Mouse (Mus musculus) kidney, postnatal 10 days (tissue): ENCODE results near the gene Sec22c.

ENCODE experiments used
- DNase-seq: peaks from one replicate; pipeline ENCODE4 v3.0.0; 2021; ENCODE audit warnings: mixed read lengths

The Sec22c gene

DNA sequence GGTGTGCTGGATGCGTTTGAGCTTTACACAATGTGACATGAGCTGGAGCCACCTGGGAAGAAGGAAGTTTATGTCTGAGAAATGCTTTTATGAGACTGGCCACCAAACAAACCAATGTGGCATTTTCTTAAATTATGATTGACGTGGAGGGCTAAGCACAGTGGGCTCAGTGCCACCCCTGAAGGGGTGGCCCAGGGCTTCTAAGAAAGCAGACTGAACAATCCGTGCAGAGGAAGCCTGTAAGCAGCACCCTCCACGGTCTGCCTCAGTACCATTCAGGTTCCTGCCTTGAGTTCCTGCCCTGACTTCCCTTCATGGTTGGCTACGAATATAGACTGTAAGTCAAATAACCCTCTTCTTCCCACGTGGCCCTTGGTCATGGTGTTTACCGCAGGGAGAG, 14.6 kb downstream of the Sec22c start:
- no peak for DNase-seq

DNA sequence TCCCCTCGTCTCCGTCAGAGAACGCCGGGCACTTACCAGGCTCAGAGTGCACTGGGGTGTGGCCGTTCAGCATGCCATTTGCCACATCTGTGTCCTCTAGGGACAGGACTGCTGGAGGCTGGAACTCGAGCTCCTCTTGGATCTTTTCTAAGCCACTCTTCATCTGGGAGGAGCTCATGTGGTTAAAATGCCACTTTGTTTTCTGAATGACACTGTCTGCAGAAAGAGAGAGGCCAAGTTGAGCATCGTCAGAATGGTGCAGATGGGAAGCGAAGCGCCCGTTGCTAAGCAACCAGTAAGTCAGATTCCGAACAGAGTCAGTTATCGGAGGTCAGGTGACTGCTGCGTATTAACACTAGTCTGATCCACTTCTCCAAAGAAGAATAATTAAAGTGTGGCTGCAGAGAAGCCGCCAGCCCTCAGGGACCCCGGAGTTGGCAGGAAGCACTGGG, 15.1 kb downstream of the Sec22c start:
- DNase-seq = no peak

GRCm38 (mm10) chr9:121684702-121685101, 20.6 kb downstream of the Sec22c start:
- DNase-seq = no peak

GRCm38 (mm10) chr9:121682037-121682680, 23.1 kb downstream of the Sec22c start:
- no peak for DNase-seq

- no peak for DNase-seq
Measured at GRCm38 (mm10) chr9:121681191-121681590, 24.1 kb downstream of the Sec22c start.

GRCm38 (mm10) chr9:121679549-121679948, 25.7 kb downstream of the Sec22c start:
- DNase-seq = peak; percentile 81

DNA sequence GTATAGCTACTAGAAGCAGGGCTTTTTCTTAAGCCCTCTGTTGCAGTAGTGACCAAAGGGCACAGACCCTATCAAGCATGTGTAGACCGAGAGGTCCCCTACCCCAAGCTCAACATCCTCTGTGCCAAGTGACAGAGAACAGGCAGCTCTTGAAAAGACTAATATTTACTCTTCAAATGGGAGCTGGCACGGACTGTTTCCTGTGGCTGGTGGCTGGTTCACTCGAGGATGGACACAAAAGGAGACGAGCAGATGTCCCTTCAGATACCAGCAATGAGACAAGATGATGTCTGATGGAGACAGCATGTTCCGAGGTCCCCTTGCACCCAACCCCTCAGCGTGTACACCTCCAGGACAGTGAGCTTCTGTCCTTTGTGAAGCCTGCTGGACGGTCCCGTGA, 27.8 kb downstream of the Sec22c start:
- no peak for DNase-seq

DNA sequence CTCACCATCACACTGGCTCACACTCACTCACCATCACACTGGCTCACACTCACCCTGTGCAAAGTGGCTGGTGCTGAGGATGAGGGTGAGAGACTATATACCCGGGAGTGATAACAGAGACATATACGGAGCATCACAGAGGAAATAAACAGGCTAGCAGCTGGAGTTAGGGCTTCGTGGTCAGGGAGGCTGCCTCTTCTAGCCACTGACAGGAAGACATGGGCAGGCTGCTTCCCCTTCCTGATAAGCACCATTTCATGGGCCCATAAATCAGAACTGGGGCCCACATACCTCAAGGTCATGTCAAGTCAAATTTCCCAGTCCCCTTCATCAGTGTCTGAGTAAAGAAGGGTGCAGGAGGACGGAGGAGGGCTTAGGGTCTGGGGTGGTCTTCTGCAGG, 28.2 kb downstream of the Sec22c start:
- no peak for DNase-seq

- DNase-seq = no peak
Measured at GRCm38 (mm10) chr9:121675556-121675955, 29.7 kb downstream of the Sec22c start.

GRCm38 (mm10) chr9:121675011-121675410, 30.3 kb downstream of the Sec22c start:
- DNase-seq = peak; percentile 41

DNA sequence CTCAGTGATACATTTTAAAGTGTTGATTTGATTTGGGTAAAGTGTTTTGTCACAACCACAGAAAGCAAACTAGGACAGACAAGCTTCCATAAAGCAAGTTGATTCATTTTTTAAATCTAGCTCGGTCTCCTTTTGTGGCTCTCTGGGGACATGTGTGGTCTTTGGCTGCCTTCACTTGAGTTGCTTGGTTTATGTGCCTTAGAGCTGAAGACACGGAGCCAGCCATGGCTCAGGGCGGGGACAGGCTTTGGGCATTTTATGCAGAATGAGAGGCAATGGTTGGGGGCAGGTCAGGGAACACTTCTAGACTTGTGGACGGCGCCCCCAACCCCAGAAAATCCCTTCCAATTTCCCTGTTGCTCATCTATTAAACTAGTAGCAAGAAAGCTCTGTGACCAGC, 31.6 kb downstream of the Sec22c start:
- DNase-seq = no peak

- peak; percentile 55 for DNase-seq
Measured at GRCm38 (mm10) chr9:121672311-121672710, 33.0 kb downstream of the Sec22c start.

- peak; percentile 59 for DNase-seq
Measured at GRCm38 (mm10) chr9:121671300-121671699, 34.0 kb downstream of the Sec22c start.

- peak; percentile 86 for DNase-seq
Measured at GRCm38 (mm10) chr9:121669348-121669791, 35.9 kb downstream of the Sec22c start.

GRCm38 (mm10) chr9:121667822-121668221, 37.5 kb downstream of the Sec22c start:
- no peak for DNase-seq

DNA sequence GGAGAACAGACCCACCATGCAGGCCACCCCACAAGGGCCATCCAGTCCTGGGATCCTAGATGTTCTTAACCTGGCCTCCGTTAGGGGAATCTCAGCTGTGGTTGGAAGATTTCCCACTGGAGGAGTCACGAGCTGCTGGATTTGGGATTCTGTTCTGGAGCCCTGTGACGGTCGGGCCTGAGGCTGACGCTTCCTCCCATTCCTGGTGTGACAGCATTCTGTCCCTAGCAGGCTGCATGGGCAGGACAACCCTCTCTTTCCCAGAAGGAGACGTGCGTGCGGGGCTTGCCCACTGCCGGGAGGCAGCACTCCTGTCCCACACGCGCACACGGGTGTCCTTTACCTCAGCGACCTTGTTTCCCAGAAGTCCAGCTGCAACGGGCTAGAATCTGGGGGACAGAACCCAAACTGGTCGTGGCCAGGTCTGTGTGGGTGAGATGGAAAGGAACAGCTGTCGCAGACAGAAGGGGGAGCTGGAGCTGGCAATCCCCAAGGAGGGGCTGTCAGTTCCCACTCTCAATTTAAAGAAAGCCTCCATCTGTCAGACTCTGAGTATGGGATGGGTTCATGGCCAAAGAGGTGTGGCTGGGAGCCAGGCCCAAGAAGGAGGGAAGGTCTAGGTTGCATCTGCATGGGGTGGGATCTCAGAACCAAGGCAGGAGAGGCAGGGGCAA, 38.2 kb downstream of the Sec22c start:
- DNase-seq = no peak

DNA sequence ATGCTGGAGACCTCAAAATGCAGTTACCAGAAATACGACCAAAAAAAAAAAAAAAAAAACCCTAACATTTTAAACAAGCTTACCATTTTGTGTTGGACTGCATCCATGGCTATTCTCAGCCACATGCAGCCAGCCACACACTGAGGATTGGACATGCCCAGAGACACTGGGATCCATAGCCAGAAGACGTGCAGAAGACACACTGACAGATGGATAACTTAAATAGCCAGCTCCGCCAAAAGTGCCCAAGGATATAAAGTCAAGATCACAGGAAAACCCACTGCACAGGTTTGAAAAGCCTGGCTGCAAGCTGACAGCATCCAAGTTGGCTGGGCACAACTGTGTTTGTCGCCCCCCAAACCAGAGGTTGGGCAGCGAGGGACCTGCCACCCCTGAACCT, 41.2 kb downstream of the Sec22c start:
- no peak for DNase-seq

- DNase-seq = no peak
Measured at GRCm38 (mm10) chr9:121663467-121663866, 41.8 kb downstream of the Sec22c start.

DNA sequence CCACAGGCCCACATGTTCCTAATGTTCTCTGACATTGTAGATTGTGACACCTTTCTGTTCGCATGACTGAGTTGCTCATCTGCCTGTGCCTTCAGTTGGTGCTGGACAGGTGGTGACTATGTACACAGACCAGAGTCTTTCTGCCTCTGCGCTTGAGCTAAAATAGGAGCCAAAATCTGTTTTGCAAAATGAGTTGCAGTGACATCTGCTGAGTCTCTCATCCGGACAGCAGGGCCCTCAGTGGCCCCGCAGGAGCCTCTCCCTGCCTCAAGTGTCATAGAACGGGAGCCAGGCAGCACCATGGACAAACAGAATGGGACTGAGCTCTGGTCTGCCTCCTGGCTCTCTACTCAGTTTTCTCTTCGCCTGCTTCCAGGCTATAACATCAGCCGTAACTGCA, 45.5 kb downstream of the Sec22c start:
- no peak for DNase-seq

- no peak for DNase-seq
Measured at GRCm38 (mm10) chr9:121658248-121658647, 47.0 kb downstream of the Sec22c start.

DNA sequence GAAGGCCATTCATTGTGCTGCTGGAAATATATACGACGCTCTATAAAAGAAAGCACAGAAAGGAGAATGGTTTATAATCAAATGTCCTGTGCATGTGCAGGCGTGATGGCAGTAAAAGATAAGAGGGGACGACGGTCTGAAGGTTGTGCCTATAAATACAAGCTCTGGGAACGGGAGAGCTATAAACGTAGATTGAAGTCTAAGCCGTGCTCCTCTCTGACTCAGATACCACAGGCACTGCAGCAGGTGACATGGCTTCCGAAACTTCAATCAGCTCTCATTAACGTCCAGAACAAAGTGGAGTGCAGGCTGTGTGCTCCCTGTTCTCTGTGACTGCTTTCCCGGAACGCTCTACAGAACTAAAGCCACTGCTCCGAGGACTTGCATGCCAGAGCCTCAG, 48.1 kb downstream of the Sec22c start:
- DNase-seq = no peak

DNA sequence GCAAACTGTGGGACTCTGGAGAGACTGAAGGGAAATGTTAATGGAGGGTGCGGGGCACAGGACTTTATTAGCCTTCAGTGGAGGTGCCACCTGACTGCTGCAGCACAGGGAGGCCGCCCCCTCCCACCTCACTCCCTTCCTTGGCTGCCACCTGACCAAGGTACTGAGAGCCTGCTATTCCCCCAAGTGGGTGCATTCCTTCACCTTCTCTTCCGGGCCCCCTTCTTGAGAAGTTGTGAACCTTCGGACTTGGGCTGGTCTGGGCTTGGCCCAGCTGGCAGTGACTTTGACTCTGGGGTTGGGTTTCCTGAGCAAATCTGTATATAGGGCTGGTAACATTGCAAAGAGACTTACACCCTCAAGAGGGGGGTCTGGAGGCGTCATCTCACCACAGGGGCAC, 49.0 kb downstream of the Sec22c start:
- no peak for DNase-seq

- no peak for DNase-seq
Measured at GRCm38 (mm10) chr9:121653668-121654067, 51.6 kb downstream of the Sec22c start.

DNA sequence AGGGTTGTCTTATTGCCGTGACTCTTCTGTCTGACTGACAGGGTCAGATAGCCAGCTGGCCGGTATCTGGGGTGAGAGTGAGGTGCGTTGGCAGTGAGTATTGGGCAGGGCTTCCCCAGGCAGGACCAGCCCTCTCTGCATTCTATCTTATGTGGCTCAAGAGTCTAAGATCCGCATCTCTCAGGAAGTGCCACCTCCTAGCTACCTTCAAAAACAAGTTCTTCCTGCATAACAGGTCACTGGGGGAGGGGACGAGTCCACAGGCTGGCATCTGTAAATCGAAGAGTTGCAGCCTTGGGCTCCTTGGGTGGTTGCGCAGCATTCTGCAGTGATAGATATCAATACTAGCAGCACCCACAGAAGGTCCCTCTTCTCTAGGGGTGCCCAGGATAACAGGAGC, 58.3 kb downstream of the Sec22c start:
- DNase-seq = no peak

DNA sequence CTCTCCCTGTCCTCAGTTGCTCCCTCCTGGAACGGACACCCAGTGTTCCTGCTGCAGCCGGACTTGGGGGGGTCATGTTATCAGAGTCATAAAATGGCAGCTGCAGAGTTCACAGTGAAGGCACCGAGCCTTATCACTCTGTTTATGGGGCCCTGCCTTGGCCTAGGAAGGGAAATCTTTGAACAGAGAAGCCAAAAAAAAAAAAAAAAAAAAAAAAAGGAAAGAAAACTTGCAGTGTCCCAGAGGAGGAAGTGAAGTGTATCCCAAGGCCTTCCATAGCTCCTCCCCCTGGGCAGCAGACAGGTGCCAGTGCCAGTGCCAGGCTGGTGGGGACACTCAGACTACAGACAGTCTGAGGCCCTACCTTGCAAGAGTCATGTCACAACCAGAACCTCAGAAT, 60.4 kb downstream of the Sec22c start:
- DNase-seq = peak; percentile 42
